Mouse (Mus musculus): ENCODE data around the gene Atp2c2.

- no peak for TF ChIP-seq CTCF (IDR thresholded peaks at IDR 0.05; ENCODE audit: extremely low read depth, insufficient read depth, low read length)
- no peak for TF ChIP-seq POLR2A (IDR thresholded peaks at IDR 0.05; ENCODE audit: extremely low read depth, insufficient read depth, low read length)
These were observed 15.4 kb downstream of the Atp2c2 start for GRCm38 (mm10) chr8:119715221-119715620.
